Mouse (Mus musculus) small intestine, adult 2 months (tissue): ENCODE measurements around the gene Fam240b.

Experiments
- CTCF ChIP-seq: fragments of 200-500 bp; IDR thresholded peaks from 2 replicates; pipeline ENCODE4 v1.5.1; 2012; ENCODE audit warnings: low read depth, mild to moderate bottlenecking, control low read depth, inconsistent platforms, low read length, moderate library complexity, mixed read lengths; ENCODE audit not compliant: insufficient replicate concordance, insufficient read length; ENCODE audit errors: extremely low read depth
- POLR2A ChIP-seq: fragments of 200-500 bp; IDR thresholded peaks from 2 replicates; pipeline ENCODE4 v1.6.1; 2012; ENCODE audit warnings: low read depth, mild to moderate bottlenecking, control low read depth, inconsistent platforms, low read length, moderate library complexity

DNA sequence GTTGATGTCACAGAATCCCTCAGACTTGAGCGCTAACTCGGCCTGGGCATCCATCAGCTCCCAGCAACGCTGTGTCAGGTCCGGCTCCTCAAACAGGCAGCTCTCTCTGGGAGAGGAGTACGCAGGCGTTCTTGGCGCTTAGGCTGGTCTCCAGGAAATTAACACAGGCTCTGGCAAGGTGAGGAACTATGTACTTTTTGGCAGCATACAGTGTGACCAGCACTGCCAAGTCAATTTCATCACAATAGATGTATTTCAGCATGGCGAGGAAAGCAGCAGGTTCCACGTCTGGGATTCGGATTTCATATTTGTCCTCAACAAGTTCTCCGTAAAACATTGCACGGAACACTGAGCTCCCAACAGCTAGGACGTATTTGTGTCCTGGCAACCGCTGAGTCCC is 39.4 kb downstream of the Fam240b start:
- TF ChIP-seq CTCF = no peak
- no peak for TF ChIP-seq POLR2A
